Mouse (Mus musculus): ENCODE data around the gene Acox3.

GRCm38 (mm10) chr5:35556393-35556792 lies 26.4 kb upstream of the Acox3 start:
- TF ChIP-seq CTCF (IDR thresholded peaks at IDR 0.05; ENCODE audit: low read depth, low read length) (no peak), EP300 (IDR thresholded peaks at IDR 0.05; ENCODE audit: insufficient read depth, low read depth, low read length) (no peak), POLR2A (IDR thresholded peaks at IDR 0.05; ENCODE audit: insufficient read depth, low read length) (no peak)

All from ES-Bruce4 (cell line).